Mouse (Mus musculus) testis, adult 2 months (tissue): ENCODE data around the gene Nabp2.

Source experiments
- CTCF ChIP-seq: fragments of 200-500 bp; IDR thresholded peaks from 2 replicates; pipeline ENCODE4 v1.5.1; 2012; ENCODE audit warnings: low read depth, mild to moderate bottlenecking, inconsistent platforms, low read length, moderate library complexity; ENCODE audit not compliant: control insufficient read depth, insufficient read depth, insufficient replicate concordance
- POLR2A ChIP-seq: fragments of 200-500 bp; IDR thresholded peaks from 2 replicates; pipeline ENCODE4 v1.6.1; 2012; ENCODE audit warnings: low read depth, mild to moderate bottlenecking, inconsistent platforms, low read length, moderate library complexity; ENCODE audit not compliant: control insufficient read depth

- TF ChIP-seq CTCF = no peak
- no peak for TF ChIP-seq POLR2A
These were observed 22.4 kb downstream of the Nabp2 start for GRCm38 (mm10) chr10:128388941-128389340.
